Mouse (Mus musculus) embryonic facial prominence, embryonic 12.5 days (tissue): ENCODE data around the gene Arpc3. TPM values are rescaled to one million over a fixed set of nuclear protein-coding genes. Genes with fewer than 3 reads are reported as not detected.

Experiments
- ATAC-seq: fragments of 200-750 bp; cut with Nextera tagmentation; 2 replicates; pipeline ENCODE4 v1.8.0; 2017; ENCODE audit not compliant: insufficient number of reproducible peaks, insufficient read depth, low FRiP score, low TSS enrichment
- H3K27ac ChIP-seq: fragments of 300-500 bp; sonication (generic); 2 replicates; pipeline ENCODE4 v1.5.1; 2016; ENCODE audit warnings: mild to moderate bottlenecking
- H3K27me3 ChIP-seq: fragments of 300-500 bp; sonication (generic); 2 replicates; pipeline ENCODE4 v1.6.1; 2016; ENCODE audit warnings: mild to moderate bottlenecking, moderate library complexity
- H3K36me3 ChIP-seq: fragments of 300-500 bp; sonication (generic); 2 replicates; pipeline ENCODE4 v1.6.1; 2016; ENCODE audit warnings: mild to moderate bottlenecking
- H3K4me1 ChIP-seq: fragments of 300-500 bp; sonication (generic); 2 replicates; pipeline ENCODE4 v1.6.1; 2016
- H3K4me2 ChIP-seq: fragments of 300-500 bp; sonication (generic); replicated peaks from 2 replicates; pipeline ENCODE4 v1.6.1; 2016; ENCODE audit warnings: mild to moderate bottlenecking, moderate library complexity
- H3K4me3 ChIP-seq: fragments of 300-500 bp; sonication (generic); 2 replicates; pipeline ENCODE4 v1.5.1; 2016; ENCODE audit warnings: mild to moderate bottlenecking
- H3K9ac ChIP-seq: fragments of 300-500 bp; sonication (generic); 2 replicates; pipeline ENCODE4 v1.6.1; 2016; ENCODE audit warnings: mild to moderate bottlenecking, moderate library complexity
- H3K9me3 ChIP-seq: fragments of 300-500 bp; sonication (generic); 2 replicates; pipeline ENCODE4 v1.6.1; 2016; ENCODE audit warnings: mild to moderate bottlenecking, moderate library complexity
- WGBS: fragments of 180-500 bp; shearing (Covaris S2); methylation state at CpG from one replicate; pipeline ENCODE4 v1.1.7; 2016; 5-methylcytosine and 5-hydroxymethylcytosine counted together
- polyA plus RNA-seq: library from polyadenylated mRNA; unstranded; fragments of >200 nt; fragmentation: Nextera tagmentation; extraction: Ambion mirVana; gene quantifications from 2 replicates; pipeline ENCODE4 v1.2.1, GENCODE M21; 2016

Arpc3 gene
- polyA plus RNA-seq, 1 experiment from 2014 or later = 88.9 TPM

GRCm38 (mm10) chr5:122459335-122459734 lies 67.7 kb downstream of the Arpc3 start:
- no peak overlapping the region for H3K4me2 ChIP-seq
- H3K4me3 ChIP-seq = no peak overlapping the region
- no peaks in the 10 kb centered on the region for H3K27me3 ChIP-seq
- no peaks in the 10 kb centered on the region for H3K4me1 ChIP-seq
- H3K9me3 ChIP-seq = no peaks in the 10 kb centered on the region
- H3K36me3 ChIP-seq = peaks cover 96% of the 10 kb centered on the region
- no peak overlapping the region for H3K27ac ChIP-seq
- no peak overlapping the region for H3K9ac ChIP-seq
- 99% methylated on average over 5 of the region's 5 CpGs for WGBS
- ATAC-seq = no peak

- no peaks in the 10 kb centered on the region for H3K27me3 ChIP-seq
- H3K4me3 ChIP-seq = no peak overlapping the region
- no peak overlapping the region for H3K9ac ChIP-seq
- H3K4me1 ChIP-seq = no peaks in the 10 kb centered on the region
- peaks cover 96% of the 10 kb centered on the region for H3K36me3 ChIP-seq
- H3K9me3 ChIP-seq = no peaks in the 10 kb centered on the region
- ATAC-seq = no peak
- 87% methylated on average over 11 of the region's 11 CpGs for WGBS
- H3K4me2 ChIP-seq = no peak overlapping the region
- H3K27ac ChIP-seq = no peak overlapping the region
These were observed 69.0 kb downstream of the Arpc3 start for GRCm38 (mm10) chr5:122460656-122461055.

- ATAC-seq = no peak
- Histone ChIP-seq H3K9ac (no peak overlapping the region), H3K36me3 (peaks cover 98% of the 10 kb centered on the region), H3K9me3 (no peaks in the 10 kb centered on the region), H3K27me3 (no peaks in the 10 kb centered on the region), H3K27ac (no peak overlapping the region), H3K4me2 (no peak overlapping the region), H3K4me3 (no peak overlapping the region), H3K4me1 (no peaks in the 10 kb centered on the region)
- WGBS = 93% methylated on average over 9 of the region's 9 CpGs
These were observed 69.8 kb downstream of the Arpc3 start for GRCm38 (mm10) chr5:122461431-122461830.

Other genes with a start within 250 kb of the Arpc3 start
- gene Ppp1cc, start 233.6 kb upstream of the Arpc3 start, polyA plus RNA-seq = 307 and 312 TPM in 2 replicates
- 11.7 and 13.0 TPM in 2 replicates for gene Hvcn1, start 185.1 kb upstream of the Arpc3 start, polyA plus RNA-seq
- 5.9 and 6.5 TPM in 2 replicates for gene Tctn1, start 127.4 kb upstream of the Arpc3 start, polyA plus RNA-seq
- gene Pptc7, start 107.5 kb upstream of the Arpc3 start, polyA plus RNA-seq = 11.9 and 12.0 TPM in 2 replicates
- gene Rad9b, start 37.6 kb upstream of the Arpc3 start, polyA plus RNA-seq = 17.1 and 18.7 TPM in 2 replicates
- gene Vps29, start 37.5 kb upstream of the Arpc3 start, polyA plus RNA-seq = 178 and 183 TPM in 2 replicates
- gene Gpn3, start 20.0 kb upstream of the Arpc3 start, polyA plus RNA-seq = 70.0 and 77.7 TPM in 2 replicates
- 90.5 and 99.6 TPM in 2 replicates for gene Fam216a, start 19.5 kb upstream of the Arpc3 start, polyA plus RNA-seq
- gene Anapc7, start 29.8 kb downstream of the Arpc3 start, polyA plus RNA-seq = 56.1 and 58.0 TPM in 2 replicates
- 51.3 and 51.5 TPM in 2 replicates for gene Atp2a2, start 110.3 kb downstream of the Arpc3 start, polyA plus RNA-seq
- gene Ift81, start 222.6 kb downstream of the Arpc3 start, polyA plus RNA-seq = 43.5 and 44.9 TPM in 2 replicates